ENCODE assay signal across 35 mouse cellular contexts in the genomic region with DNA sequence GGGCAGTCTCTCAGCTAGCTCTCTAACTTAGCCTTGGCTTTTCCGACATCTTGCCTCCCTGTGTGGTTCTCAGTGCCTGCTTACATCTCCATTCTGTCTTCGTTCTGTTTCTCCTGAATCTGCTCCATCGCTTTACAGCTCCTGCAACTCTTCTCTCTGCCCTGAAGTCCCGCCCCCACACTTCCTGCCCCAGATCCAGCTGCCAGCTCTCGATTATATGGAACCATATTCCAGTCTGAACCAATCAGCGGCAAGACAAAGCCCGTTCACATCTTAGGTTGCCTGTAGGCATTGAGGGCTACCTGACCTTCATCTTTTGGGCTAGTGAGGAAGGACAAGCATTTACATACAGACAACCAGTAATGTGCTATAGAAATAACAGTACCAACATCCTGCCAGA. TPM values are rescaled to one million over a fixed set of nuclear protein-coding genes. Genes with fewer than 3 reads are reported as not detected.
"Had no signal": no experiment of that assay in that cellular context is flagged by ENCODE, and none has a peak within 500 bp of the region (broad histone marks: within the 10 kb centered on the region; RNA-seq: fewer than 3 reads in every experiment).

No protein-coding gene starts in this region.

- ATAC-seq: hindbrain, embryonic 16.5 days; inflammation-experienced regulatory T-cells, adult 6 months; intestine, embryonic 15.5 days; intestine, postnatal 0 days; liver, embryonic 12.5 days had no signal

- H3K9ac ChIP-seq: heart, embryonic 12.5 days; hindbrain, embryonic 12.5 days; hindbrain, embryonic 14.5 days; intestine, embryonic 15.5 days; limb, embryonic 12.5 days; liver, embryonic 12.5 days; liver, embryonic 14.5 days had no signal

- H3K4me3 ChIP-seq: gastrocnemius, adult 2 months; heart, adult 2 months; heart, embryonic 12.5 days; hindbrain, embryonic 10.5 days; hindbrain, embryonic 12.5 days; intestine, embryonic 15.5 days; layer of hippocampus, adult 2 months; left cerebral cortex, adult 2 months; limb, embryonic 10.5 days; limb, embryonic 12.5 days; liver, embryonic 12.5 days had no signal

- H3K36me3 ChIP-seq: heart, embryonic 12.5 days; hindbrain, embryonic 10.5 days; hindbrain, embryonic 12.5 days; intestine, embryonic 15.5 days; limb, embryonic 10.5 days; limb, embryonic 12.5 days; liver, embryonic 12.5 days had no signal

- H3K4me1 ChIP-seq: heart, embryonic 12.5 days; hindbrain, embryonic 12.5 days; intestine, embryonic 15.5 days; limb, embryonic 10.5 days; limb, embryonic 12.5 days; liver, embryonic 12.5 days had no signal

- H3K27ac ChIP-seq: gastrocnemius, adult 2 months; heart, adult 2 months; hindbrain, embryonic 10.5 days; hindbrain, embryonic 12.5 days; hindbrain, embryonic 14.5 days; intestine, embryonic 15.5 days; layer of hippocampus, adult 2 months; left cerebral cortex, adult 2 months; limb, embryonic 10.5 days; limb, embryonic 12.5 days; liver, embryonic 12.5 days; liver, embryonic 14.5 days had no signal

- DNase-seq: gastrocnemius, adult 2 months; gastrocnemius, postnatal 10 days; gastrocnemius, postnatal 25 days; heart, adult 2 months; heart, postnatal 10 days; heart, postnatal 4 days; kidney, adult 18-20 months; kidney, adult 8-10 months; kidney, postnatal 10 days; kidney, postnatal 25 days; kidney, postnatal 4 days had no signal

- H3K27me3 ChIP-seq: heart, embryonic 12.5 days; hindbrain, embryonic 12.5 days; intestine, embryonic 15.5 days; liver, embryonic 12.5 days had no signal

- H3K9me3 ChIP-seq: heart, embryonic 12.5 days; hindbrain, embryonic 10.5 days; hindbrain, embryonic 12.5 days; intestine, embryonic 15.5 days; limb, embryonic 10.5 days; limb, embryonic 12.5 days; liver, embryonic 12.5 days had no signal

- H3K4me2 ChIP-seq: heart, embryonic 12.5 days; hindbrain, embryonic 12.5 days; hindbrain, embryonic 14.5 days; intestine, embryonic 15.5 days; limb, embryonic 12.5 days; liver, embryonic 12.5 days had no signal

RNA-seq across cellular contexts. Expression of gene Trem3, which starts 3.1 kb away (rescaled TPM):
- total RNA-seq: gastrocnemius, adult 2 months; gastrocnemius, postnatal 25 days; heart, postnatal 10 days; heart, postnatal 25 days; layer of hippocampus, adult 2 months; layer of hippocampus, postnatal 10 days; layer of hippocampus, postnatal 25 days; liver, adult 2 months had no signal
- polyA plus RNA-seq: heart, adult 2 months; heart, embryonic 12.5 days; heart, embryonic 14.5 days; heart, embryonic 16.5 days; hindbrain, embryonic 10.5 days; hindbrain, embryonic 12.5 days; hindbrain, embryonic 14.5 days; hindbrain, embryonic 16.5 days; inflammation-experienced regulatory T-cells, adult 6 months; intestine, postnatal 0 days; kidney, embryonic 14.5 days; limb, embryonic 12.5 days; limb, embryonic 14.5 days had no signal

RNA-seq across cellular contexts. Expression of gene Treml4, which starts 13.5 kb away (rescaled TPM):
- total RNA-seq: gastrocnemius, adult 2 months; gastrocnemius, postnatal 25 days; layer of hippocampus, adult 2 months; layer of hippocampus, postnatal 10 days; layer of hippocampus, postnatal 25 days; left cerebral cortex, postnatal 14 days; left cerebral cortex, postnatal 36 days had no signal
- polyA plus RNA-seq: hindbrain, embryonic 10.5 days; hindbrain, embryonic 12.5 days; limb, embryonic 10.5 days; limb, embryonic 12.5 days had no signal

RNA-seq across cellular contexts. Expression of gene Trem1, which starts 18.1 kb away (rescaled TPM):
- total RNA-seq: gastrocnemius, adult 2 months; gastrocnemius, postnatal 25 days; heart, postnatal 25 days; layer of hippocampus, adult 2 months; layer of hippocampus, postnatal 10 days; layer of hippocampus, postnatal 25 days; left cerebral cortex, adult 2 months; left cerebral cortex, postnatal 14 days; left cerebral cortex, postnatal 36 days; liver, adult 2 months had no signal
- polyA plus RNA-seq: hindbrain, embryonic 10.5 days; hindbrain, embryonic 14.5 days; hindbrain, embryonic 16.5 days; inflammation-experienced regulatory T-cells, adult 6 months; kidney, embryonic 14.5 days; limb, embryonic 10.5 days; limb, embryonic 12.5 days; liver, adult 2 months had no signal

RNA-seq across cellular contexts. Expression of gene Treml2, which starts 48.7 kb away (rescaled TPM):
- total RNA-seq: gastrocnemius, adult 2 months had no signal
- polyA plus RNA-seq: hindbrain, embryonic 16.5 days; intestine, postnatal 0 days; kidney, embryonic 14.5 days had no signal
